Mouse (Mus musculus) fibroblast of lung, adult 2 months (primary cell): ENCODE measurements at regions not wholly inside any gene's neighbourhood (a gene's known extent, or its start where the extent isn't known, plus 50 kb on each side); places are given as distances from the start of the nearest gene placed in this dataset.

Experiments
- DNase-seq: peaks from one replicate; pipeline ENCODE4 v3.0.0-alpha.2; 2011; ENCODE audit warnings: low read depth

DNA sequence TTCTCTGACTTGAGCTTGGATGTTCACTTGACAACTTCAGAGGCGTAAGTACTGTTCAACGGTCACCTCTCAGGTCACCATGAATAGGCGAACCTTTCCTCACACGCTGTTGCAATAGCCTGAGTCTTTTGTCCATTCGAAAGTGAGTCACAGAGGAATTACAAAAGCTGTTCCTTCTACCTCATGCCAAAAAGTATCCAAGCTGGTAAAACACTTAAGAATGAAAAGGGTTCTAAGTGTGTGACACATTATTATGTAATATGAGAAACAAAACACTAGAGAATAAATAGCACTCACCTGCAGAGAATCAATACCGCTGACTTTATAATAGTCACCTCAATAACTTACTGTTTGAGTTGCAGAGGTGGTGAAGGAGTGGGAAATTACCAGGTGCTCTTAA lies 86.0 kb upstream of the Pbx1 start:
- no peak for DNase-seq

DNA sequence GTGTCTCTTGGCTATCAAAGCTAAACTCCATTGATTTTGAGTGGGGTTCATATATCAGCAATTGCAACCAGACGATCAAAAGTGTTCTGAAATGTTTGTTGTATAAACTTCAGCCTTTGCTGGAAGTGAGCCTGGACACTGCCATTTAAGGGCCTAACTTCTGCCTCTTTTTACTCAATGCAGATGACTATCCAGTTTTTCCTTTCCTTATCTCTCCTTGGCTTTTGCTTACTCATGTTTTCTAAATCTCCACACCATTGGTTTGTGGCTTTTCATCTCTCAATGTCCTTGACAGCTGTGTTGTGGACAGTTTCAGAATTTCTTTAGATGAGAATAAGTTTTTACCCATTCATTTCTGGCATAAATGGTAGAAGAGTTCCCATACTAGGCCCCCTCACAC lies 74.3 kb upstream of the Pbx1 start:
- no peak for DNase-seq

DNA sequence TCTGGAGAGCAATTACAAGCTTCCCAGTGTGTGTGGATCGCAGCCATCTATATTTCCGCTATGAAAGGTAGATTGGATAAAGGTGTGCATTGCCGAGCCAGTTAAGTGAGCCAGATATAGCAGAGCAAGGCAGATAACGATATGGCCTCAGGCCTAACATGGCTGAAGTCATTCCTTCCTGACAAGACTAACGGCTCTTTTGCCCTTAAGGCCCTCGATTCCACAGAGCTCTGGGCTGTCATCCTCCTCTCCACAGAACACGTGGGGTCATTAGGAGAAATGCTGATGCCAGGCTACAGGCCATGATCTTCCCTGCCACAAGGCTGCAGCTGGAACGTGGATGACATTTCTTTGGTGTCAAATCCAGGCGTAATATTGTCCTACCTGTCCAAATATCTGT lies 72.7 kb upstream of the Pbx1 start:
- DNase-seq, result no peak

DNA sequence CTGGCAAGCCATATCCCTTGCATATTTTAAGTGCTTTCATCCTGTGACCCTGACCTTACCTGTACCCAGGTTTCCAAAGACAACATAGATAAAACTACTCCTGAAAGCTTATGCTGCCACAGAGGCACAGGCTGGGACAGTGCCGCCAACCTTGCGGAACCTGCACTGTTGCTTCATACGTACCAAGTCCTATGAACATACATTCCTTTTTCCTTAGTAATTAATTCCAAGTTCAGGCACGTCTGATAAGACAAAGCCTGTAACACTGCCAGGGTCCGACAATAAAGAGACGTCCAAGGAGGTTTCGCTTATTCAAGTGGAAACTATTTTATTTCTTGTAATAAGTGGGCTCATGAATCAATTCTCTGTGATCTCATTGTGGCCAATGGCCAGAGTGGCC lies 70.2 kb upstream of the Pbx1 start:
- DNase-seq, result peak; percentile 31

DNA sequence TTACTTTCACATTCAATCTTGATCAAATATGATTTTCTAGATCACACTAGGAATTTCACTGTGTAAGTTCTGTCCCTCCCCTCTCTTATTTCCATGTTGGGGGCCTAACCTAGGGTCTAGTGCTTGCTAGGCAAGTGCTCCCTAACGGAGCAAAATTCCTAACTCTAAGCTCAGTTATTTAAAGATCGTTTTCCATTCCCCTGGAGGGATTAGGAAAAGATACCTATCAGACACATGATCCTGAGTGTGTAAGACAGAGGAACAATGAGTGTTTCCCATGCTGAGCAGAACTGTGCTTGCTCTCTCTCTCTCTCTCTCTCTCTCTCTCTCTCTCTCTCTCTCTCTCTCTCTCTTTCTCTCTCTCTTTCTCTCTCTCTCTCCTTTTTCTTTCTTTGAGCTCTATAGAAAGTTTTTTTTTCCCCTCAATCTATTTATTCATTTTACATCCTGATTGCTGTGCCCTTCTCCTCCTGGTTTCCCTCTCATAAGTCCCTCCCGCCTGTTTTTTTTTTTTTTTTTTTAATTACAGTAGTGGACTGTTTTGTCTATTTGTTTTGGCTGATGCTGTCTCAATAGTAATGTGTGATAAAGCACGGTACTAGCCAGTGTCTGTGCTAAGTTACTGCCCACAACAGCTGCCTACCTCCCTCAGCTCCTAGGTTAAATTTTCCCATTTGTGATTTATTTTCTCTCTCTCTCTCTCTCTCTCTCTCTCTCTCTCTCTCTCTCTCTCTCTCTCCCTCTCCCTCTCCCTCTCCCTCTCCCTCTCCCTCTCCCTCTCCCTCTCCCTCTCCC lies 69.5 kb upstream of the Pbx1 start:
- no peak for DNase-seq

DNA sequence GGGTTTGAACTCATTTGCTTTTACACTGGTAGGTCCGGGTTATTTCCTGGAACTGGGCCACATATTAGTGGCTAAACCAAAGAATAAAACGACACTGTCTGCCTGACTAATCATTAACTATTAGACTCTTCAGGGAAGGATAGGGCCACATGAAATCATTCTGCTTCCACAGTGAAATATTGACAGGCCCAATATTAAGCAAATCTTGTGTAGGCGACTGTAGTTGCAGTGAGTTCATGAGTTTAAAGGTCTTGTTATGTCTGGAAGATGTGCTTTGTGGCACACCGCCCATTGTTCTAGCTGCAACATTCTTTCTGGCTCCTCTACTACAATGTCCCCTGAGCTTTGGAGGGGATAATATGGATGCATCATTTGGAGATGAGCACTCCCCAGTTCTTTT lies 65.7 kb upstream of the Pbx1 start:
- DNase-seq, result no peak

DNA sequence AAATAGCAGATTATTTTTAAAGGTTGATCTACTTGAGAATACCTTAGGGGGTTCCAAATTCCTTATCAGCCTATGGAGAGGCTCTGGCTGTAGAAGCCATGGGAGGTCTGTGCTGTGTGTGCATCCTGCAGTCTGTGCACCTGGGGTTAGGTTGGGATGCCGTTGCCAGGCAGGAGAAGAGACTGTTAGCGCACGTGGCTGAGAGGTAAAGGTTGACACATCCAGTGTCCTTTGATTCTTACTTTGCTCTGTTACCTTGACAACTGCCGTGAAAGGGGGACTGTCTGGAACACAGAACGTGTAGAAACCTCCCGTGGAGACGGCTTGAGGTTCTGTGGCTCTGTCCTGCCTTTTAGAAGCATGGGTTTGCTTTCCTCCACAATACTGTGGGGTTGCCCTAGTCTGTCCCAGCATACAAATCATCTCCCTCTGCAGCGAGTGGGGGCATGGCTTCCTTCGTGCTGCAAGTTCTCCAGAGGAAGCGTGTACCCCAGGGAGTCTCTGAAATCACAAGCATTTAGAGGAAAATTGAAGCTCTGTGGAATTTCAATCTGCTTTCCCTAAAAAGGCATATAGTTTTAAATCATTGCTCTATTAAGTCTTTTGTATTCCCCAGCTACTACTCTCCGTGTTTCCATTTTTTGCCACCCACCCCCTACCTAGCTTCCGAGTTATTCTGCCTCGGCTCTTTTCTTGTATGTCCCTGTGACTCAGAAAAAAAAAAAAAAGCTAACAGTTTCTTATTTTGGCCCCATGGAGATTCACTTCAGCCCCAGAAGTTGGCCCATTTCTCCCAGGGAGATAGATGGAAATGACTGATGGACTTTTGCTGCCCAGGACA lies 63.8 kb upstream of the Pbx1 start:
- DNase-seq, result no peak

DNA sequence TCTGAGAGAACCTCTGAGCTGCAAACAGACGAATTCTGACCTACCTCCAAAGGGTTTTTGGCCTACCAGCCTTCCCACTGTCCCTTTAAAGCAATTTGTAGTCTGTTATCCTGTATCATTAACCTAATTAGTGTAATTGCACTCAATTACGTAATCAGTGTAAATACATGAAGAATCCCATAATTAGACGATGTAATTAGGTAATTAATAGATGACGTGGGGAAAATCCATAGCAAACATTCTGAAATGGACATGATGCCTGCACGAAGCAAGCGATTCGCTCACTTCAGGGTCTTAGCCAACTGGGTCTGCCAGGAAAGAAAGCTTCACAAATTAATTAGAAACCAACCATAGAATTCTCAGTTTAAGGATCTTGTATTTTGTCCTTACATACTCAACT lies 55.4 kb upstream of the Pbx1 start:
- DNase-seq, result no peak

DNA sequence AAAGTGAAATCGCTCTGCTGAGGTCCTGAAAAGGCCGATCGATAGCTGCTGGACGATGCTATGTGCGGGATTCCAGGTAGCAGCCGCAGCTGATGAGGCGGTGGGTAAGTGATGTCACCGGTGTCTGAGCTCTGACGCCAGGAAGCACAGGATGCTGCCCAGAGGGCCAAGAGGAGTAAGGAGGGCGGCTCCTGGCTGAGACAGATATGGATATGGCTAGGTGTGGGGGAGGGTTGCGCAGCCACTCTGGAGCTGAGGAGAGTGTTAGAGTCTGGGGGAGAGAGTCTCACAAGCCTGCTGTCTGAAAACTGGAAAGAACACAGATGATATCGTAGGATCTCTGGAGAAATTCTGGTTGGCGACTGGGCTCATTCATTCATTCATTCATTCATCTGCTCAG lies 51.6 kb upstream of the Pbx1 start:
- DNase-seq, result no peak
